Mouse (Mus musculus): ENCODE results near the gene Frmd6. TPM values are rescaled to one million over a fixed set of nuclear protein-coding genes. Genes with fewer than 3 reads are reported as not detected.

Gene Frmd6
- total RNA-seq, 2 experiments from 2014 or later, result 11.0 to 12.5 TPM

DNA sequence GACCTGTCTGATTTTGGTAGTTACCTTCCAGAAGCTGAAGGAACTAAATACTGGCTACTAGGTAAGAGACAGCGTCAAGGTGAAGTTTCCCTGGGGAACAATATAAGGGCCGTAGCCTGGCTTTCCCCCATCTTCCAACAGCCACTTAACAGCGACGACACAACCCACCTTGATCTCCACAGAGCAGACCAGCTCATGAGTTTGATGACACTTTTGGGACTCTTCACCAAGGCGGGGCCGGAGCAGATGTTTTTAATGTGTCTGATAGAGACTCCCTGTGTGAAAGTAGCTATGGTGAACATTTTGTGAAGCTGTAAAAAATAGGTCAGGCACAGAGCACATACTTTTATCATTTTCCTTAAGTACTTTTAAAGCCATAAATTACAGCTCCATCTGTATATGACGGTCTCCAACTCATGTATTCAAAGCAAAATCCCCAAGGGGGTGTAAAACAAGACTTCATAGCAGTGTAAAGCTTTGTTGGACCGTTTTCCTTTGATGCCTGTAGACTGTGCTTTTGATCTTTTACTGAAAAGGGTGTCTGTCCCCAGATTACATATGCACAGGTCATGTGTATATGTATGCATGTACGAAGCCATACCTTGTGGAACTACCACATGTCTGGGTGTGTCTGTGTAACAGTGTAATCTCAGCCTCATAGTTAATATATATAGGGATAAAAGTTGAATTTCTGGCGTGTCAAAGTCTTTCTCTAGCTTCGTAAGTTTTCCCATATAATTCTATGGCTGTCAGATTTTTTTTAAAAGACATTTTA is 24.4 kb downstream of the Frmd6 start:
- DNase-seq (ENCODE audit: low spot score in 2 of 2), result no peak

DNA sequence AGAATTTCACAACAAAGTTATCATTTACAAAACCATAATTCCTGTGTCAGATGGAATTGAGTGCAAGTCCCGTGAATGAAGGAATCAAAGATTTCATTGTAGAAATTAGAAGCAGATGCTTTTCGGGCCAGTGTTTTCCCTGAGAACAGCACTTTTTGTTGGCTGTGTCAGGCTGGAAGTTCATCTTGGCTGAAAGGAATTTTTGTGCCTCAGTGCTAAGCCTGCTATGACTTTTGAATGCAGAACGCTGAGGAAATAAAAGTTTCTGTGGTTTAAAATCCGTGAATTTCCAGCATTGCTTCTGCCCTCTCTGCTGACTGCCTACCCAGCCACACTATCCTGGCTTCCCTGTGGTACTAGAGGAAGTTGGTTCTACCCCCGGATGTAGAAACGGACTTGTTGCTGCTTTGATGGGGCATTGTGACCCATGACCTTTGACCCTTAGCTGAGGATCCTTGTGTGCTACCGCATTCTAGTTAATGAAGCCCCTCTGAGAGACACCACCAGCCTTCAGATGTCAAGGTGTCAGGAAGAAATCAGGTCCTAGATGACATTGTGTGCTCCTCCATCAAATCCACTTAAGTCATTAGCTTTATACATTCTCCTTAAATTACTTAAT is 26.1 kb downstream of the Frmd6 start:
- DNase-seq (ENCODE audit: low spot score in 2 of 2), result no peak

DNA sequence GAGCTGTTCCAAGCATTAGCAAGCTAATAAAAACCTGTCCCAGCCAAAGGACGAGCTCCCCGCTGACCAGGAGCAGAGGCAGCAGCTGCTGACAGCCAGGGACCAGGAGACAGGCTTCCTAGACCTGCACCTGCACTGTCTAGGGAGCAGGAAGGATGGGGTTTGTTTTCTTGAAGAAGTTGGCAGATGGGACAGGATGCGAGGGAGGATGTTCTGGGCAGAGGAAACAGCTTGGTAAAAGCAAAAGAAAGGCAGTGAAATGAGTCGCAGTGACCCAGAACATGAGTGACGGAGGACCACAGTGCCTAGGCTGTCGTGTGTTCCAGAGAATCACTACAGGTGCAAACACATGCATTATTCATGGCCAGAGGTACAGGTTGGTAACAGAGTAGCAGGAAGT is 27.7 kb downstream of the Frmd6 start:
- no peak for DNase-seq (ENCODE audit: low spot score in 2 of 2)

DNA sequence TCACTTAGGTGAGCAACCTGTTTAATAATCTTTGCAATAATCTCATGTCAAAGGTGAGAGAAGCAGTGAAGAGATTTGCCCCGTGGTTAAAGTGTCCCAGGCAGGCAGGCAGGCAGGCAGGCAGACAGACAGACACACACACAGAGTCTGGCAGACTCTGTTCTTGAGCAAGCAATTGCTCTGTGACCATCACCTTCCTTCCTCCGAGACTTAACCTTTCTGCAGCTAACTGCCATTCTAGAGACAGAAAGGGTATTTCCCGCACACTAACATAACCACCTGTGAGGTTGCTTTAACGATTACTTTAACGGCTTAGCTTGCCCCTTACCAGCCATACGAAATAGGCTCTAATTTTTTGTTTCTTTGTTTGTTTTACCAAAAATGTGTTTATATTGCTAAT is 30.4 kb downstream of the Frmd6 start:
- no peak for DNase-seq (ENCODE audit: low spot score in 2 of 2)

DNA sequence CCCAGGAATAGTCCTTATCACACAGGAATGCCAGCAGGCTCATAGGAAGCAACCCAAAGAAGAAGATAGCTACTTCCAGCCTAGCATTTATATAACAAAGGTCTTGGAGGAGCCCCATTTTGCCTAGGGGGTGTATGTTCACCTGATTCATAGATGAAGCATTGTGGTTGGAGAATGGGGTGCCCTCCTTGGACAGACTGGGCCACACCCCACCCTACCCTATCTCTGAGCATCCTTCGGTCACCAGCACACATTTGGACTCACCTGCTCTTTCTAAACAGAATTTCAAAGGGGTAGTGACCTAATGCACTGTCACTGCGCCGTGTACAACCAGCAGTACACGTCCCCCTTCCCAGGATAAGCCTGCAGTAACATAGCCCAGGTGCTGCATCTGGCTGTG is 31.5 kb downstream of the Frmd6 start:
- DNase-seq (ENCODE audit: low spot score in 2 of 2), result no peak

DNA sequence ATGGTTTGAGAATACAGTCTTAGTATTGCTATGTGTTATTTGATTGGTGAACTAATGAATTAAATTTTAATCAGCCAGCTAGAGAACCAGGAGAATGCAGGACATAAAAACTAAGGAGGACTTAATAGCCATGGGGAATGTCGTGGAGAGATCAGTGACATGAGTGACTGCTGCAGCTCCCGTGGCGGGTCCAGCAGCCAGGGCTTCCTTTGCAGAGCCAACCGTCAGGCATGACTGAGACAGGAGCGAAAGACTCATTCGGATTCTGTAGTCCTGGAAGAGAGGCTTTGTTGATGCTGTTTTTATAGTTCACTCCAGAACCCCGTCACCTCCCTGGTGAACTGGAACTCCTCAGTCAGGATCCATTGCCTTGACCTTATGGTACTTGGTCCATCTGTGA is 38.0 kb downstream of the Frmd6 start:
- DNase-seq (ENCODE audit: low spot score in 2 of 2), result no peak

DNA sequence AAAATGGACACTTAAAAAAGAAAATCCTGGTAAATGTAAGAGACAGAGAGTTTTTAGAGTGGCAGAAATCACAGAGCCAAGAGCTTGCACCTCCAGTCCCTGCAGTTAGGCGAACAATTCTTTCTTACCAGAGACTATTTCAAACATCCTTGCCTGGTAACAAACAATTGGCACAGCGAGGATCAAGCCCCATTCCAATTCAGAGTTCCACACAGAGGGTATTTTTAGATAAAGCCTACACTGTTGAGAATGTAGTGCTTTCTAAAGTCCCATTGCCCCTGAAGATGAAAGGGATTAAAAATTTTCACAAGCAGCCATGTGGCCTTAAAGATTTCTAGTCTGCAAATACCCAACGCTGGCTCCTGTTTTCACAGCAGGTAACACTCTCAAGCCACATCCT is 42.5 kb downstream of the Frmd6 start:
- no peak for DNase-seq (ENCODE audit: low spot score in 2 of 2)

DNA sequence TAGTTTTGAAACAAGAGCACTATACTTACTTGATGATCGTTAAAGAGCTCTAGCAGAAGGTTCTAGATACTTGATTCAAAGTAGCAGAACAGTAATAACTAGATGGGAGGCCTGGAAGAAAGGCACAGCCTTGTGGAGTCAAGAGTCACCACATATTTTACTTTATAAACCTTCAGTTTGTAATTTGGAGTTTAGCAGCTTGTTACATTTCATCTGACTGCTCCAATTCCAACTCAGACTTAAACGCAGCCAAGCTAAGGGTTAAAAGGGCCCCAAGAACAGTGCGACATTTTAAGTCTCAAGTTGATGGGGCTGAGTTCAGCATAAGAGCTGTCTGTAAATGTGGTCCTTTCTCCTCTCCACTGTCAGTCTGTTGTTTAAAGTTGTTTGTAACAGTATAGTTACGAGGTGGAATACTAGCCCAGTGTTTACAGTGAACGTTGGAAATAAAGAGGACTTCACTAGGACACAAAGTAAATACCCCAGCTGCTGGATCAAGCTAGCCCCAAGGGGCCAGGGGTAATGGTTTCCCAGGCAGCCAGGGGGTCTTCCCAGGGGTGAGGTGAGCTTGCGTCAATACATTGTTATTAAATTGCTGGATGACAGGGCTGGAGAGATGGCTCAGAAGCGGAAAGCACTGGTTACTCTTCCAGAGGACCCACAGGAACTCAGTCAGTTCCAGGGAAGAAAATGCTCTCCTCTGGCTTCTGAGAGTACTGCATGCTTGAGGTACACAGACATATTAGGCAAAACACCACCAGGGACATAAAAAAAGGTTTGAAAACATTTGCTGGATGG is 43.1 kb downstream of the Frmd6 start:
- no peak for DNase-seq (ENCODE audit: low spot score in 2 of 2)

DNA sequence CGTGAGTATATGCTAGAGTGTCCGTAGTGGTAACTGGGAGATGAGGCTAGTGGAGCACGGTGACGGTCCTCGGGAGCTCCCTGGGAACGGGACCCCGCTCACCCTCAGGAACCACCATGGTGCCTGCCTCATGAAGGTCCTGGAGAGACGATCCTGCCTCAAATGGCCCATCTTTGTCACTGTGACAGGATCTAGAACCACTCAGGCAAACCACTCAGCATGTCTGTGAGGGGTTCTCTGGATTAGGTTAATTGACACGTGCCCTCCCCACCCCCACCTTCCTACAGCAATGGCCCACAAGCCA is 43.6 kb downstream of the Frmd6 start:
- DNase-seq (ENCODE audit: low spot score in 2 of 2), result no peak

DNA sequence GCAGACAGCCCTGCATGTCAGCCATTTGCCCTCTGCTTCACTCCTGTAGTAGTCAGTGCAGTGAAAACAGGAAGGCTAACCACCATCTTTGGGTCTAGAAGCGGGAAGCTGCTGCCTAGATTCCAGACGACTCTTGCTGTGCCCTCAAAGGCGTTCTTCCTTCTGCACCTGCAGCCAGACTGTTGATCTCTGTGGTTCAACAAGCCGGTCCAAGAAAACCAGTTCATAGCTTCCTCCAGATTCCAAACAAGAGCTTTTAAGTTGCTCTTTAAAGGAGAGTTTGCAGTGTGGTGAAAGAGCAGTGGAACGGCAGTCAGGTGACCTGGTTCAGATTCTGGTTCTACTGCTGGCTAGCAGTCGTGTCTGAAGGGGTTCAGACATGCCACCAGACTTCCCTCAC is 48.2 kb downstream of the Frmd6 start:
- no peak for DNase-seq (ENCODE audit: low spot score in 2 of 2)

DNA sequence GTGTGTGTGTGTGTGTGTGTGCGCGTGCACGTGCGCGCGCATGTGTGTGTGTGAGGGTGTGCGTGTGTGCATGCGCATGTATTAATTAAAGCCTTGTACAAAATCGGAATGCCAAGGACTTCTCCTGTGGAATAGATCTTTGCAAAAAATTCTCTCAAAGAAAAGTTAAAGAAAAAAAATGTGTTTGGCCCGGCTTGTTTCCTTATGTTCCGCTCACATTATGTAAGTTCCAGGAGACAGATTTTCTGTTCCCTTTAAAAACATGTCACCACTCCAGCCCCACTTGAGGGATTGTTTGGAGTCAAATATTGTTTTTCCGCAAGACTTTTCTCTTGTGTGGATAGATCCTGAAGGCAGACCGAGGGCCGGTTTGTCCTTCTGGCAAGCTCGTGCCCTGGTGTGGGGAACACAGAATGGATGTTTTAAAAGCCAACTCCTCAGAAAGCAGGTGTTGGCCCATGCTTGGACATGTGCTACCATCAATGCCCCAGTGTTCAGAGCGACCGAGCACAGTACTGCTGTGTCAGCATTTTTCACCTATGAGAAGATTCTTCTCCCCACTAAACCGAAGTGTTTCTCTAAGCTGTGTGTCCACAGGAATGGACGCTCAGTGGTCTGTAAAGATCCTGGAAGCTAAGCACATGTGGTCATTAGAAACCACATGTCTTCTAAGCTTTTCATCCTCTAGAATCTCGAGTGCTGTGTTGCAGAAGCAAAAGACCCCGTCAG is 51.1 kb downstream of the Frmd6 start:
- no peak for DNase-seq (ENCODE audit: low spot score in 2 of 2)

DNA sequence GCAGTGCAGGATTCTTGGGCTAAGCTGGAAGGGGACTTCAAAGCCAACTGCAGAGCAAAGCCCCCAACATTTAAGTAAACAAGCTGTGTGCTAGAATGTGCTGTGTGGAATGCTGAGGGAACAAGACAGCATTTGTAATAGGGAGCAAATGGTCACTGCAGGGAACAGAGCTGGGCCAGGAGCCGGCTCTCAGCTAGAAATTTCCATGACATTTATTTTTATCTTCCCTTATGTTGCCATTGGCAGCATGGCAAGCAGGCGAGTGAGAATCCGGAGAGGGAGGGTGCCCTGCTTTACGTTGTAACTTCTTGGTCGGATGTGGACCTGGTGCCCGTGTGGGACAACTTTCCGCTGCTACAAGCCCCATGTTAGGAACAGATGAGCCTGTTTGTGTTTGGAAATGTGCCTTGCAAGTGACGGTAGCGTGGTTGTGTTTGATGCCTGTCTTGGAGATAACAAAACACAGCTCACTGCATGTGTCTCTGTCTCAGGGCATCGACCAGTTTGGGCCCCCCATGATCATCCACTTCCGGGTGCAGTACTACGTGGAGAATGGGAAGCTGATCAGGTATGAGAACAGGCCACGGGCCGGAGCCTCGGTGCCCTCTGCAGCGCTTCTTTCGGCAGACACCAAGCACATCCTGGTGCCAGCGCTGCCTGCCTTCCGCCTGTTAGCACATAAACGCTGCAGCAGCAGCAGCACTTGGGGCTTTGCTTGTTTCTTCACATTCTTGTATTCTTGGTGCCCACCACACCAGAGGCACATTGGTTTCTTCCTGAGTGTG is 52.8 kb downstream of the Frmd6 start:
- DNase-seq (ENCODE audit: low spot score in 2 of 2), result peak; percentile 20 to 25

DNA sequence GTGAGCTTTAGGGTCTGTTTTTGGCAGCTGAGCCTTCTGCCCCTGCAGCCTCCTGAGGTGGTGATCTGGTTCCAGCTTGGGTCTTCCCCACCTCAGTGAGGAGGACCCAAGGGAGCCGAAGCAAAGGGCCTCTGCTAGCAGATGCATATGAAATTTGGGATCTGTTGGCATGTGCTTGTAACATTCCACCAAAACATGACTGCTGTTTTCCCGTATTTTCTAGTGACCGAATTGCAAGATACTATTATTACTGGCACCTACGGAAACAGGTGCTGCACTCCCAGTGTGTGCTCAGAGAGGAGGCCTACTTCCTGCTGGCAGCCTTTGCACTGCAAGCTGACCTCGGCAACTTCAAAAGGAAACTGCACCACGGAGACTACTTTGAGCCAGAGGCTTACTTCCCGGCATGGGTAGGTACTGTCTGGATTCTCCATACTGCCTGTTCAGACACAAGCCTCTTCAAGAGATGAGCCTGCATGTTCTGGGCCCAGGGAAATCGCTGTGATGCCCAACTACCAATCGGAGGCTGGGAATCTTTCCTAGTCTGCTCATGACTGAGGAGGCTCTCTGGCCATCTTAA is 55.2 kb downstream of the Frmd6 start:
- no peak for DNase-seq (ENCODE audit: low spot score in 2 of 2)

DNA sequence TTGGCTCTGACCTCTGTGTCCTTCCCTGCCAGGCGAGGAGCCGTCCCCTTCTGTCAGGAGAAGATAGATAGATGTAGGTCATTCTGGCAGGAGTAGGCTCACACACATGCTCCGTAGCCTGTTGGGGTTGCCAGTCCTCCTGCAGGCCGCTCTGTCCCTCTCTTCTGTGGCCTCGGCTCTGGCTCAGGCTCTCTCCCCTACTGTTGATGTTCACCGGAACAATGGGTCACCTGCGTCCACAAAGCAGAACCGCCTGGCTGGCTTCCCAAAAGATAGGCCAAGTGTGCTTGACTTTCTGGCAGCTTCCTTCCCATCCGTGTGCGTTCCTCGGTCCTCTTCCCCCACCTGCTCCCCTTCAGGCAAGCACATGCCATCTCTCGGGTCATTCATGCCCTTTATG is 56.0 kb downstream of the Frmd6 start:
- DNase-seq (ENCODE audit: low spot score in 2 of 2), result peak; percentile 33 to 35

DNA sequence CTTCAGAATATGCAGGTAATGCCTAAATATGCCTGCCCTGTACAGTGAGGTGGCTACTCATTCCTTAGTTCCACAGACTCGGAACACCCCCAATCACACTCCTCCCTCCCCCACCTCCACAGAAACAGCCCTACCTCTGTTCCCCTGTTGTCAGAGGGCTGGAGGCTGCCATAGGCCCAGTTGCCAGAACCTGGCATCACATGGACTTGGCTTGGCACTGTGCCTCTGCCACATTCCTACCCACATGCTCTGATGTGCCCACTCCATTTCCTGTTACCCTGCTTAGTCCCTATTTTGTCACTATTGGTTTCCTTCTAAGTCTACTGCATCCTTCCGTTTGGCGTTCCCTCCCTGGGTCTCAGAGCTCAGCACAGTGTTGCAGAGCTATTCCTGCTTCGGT is 56.5 kb downstream of the Frmd6 start:
- DNase-seq (ENCODE audit: low spot score in 2 of 2), result peak; percentile 66 to 68

DNA sequence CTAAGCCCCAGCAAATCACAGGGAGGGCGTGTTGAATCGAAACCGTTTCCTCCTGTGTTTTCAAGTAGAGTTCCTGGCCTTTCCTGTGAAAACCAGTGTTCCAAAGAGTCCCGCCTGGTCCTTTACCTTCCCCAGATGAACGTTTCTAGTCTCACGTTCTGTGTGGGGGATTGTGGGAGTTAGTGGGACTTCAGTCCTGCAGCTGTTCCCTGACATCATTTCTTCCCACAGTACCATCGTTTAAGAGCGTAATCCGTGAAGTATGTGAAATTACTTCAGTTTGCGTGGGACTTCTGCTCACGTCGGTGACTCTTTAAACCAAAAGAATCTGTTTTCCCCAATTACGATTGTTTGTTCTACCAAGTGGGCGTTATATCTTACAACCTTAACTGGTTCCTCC is 57.8 kb downstream of the Frmd6 start:
- DNase-seq (ENCODE audit: low spot score in 2 of 2), result no peak

DNA sequence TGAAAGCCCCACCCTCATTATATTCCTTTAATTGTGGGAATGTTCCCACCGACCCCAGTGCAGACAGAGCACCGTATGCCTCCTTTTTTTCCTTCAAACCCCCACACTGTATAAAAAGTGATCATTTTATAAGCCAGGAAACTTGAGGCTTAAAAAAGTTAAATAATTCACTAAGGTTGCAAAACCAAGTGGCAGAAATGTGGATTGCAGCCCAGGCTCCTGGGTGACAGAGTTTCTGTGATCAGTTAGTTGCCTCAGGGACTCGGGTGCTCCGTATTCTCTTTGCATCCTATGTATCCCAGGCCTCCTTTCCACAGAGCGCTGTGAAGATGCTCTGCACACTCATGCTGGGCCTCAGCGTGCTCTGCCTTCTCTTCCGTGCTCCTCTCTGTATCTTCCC is 58.8 kb downstream of the Frmd6 start:
- no peak for DNase-seq (ENCODE audit: low spot score in 2 of 2)

DNA sequence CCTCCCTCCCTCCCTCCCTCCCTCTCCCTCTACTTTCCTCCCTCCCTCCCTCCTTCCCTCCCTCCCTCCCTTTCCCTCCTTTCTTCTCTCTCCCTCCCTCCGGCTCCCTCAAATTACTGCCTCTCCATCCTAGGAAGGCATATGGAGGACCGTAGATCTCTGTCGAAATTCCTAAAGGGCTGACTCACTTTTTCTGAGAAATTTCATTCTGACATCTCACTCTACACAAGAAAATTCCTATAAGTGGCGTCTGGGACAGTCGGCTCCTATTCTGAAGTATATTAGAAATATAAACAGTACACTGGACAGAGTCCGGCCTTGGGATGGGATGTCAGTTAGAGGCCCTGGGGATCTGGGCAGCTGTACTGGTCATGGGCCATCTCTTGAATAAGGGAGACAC is 59.7 kb downstream of the Frmd6 start:
- DNase-seq (ENCODE audit: low spot score in 2 of 2), result no peak

DNA sequence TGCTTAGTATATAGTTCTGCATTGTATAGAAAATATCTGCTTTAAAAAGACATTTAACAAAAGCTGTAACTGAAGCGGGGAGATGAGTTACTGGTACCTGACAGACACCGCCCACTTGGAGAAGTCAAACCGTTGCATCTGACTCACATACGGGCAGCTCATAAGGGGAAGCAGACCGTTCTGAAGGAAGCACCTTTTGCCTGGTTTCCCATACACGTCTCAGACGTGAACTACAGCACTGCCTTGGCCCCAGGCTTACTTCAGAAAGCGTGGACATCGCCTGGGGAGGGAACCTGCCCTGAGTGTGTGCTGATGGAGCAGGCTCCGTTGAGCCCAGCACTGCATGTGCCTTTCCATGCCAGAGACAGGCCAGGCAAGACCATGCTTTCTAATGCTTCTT is 60.3 kb downstream of the Frmd6 start:
- DNase-seq (ENCODE audit: low spot score in 2 of 2), result no peak

DNA sequence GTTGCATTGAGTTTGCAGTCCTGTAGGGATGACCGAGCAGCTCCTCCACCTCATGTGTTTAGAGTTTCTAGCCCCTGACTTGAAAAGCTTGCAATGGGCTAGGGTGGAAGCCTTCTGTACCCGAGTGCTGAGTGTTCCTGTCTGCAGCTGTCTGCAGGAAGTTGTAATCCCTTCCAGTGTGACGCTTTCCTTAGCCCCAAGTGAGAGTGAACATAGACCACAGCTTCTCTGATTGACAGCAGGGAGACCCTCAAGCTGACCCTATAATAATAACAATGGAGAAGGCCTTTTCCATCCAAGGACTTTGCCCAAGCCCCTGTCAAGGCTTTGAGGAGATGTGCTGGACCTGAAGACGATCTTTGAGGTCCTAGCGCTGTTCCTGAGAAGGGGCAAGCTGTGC is 65.1 kb downstream of the Frmd6 start:
- no peak for DNase-seq (ENCODE audit: low spot score in 2 of 2)

All from layer of hippocampus, postnatal 10 days (tissue).